Mouse (Mus musculus) macrophage (primary cell): ENCODE data around the gene Ccdc174. TPM values are rescaled to one million over a fixed set of nuclear protein-coding genes. Genes with fewer than 3 reads are reported as not detected.
"Not testable (repeated sequence)": the region's sequence is repeated elsewhere in the genome, so short reads cannot be mapped to it uniquely, and the experiment has no call there.

Source experiments
- H3K27ac ChIP-seq: fragments of 350-480 bp; formaldehyde crosslinking; 2 replicates; pipeline ENCODE4 v1.9.0; 2021
- H3K36me3 ChIP-seq: fragments of 350-480 bp; formaldehyde crosslinking; 2 replicates; pipeline ENCODE4 v1.9.0; 2021; ENCODE audit errors: inconsistent target
- H3K4me3 ChIP-seq: fragments of 350-480 bp; formaldehyde crosslinking; 2 replicates; pipeline ENCODE4 v1.9.0; 2021; ENCODE audit errors: inconsistent target
- H3K79me2 ChIP-seq: fragments of 350-480 bp; formaldehyde crosslinking; 2 replicates; pipeline ENCODE4 v1.9.0; 2021; ENCODE audit errors: inconsistent target
- WGBS: methylation state at CpG from one replicate; pipeline ENCODE4 v1.1.7; 2026; ENCODE audit warnings: inconsistent platforms; ENCODE audit not compliant: missing documents; 5-methylcytosine and 5-hydroxymethylcytosine counted together
- polyA plus RNA-seq: library from polyadenylated mRNA; stranded (reverse); fragments of 250-400 nt; gene quantifications from 3 replicates; pipeline ENCODE4 v1.2.4, GENCODE M21; 2018; ENCODE audit warnings: inconsistent platforms

Ccdc174 gene
- polyA plus RNA-seq, 1 experiment from 2014 or later: 61.7 TPM

DNA sequence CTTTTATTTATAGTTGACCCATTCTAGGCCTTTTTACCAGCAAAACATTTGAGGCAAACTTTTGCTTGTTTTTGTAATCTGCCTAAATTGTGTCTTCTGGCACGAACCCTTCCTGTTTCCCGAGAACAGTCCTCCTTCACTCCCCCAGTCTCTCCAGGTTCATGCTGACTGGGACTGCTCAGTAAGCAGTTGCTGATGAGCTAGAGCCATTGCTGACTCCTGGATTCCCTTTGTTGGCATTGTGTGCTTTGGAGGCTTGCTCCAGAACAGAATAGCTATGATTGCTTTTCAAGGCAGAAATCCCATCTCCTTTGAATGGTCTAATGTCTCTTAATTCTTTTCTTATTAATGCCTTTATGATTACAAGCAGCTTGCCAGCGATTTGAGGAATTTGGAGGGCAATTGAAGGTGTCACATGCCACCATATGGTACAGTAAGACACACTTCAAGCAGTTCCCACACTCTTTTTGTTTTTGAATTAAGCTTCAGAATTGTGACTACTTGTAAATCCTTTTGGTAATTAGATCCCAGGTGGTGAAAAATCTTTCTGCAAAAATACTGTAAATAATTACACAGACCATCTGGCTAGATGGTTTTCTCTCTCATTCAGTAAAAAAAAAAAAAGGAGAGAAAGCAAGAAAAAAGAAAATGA, 11.5 kb downstream of the Ccdc174 start:
- Histone ChIP-seq H3K27ac (no peak overlapping the region), H3K4me3 (no peak overlapping the region), H3K36me3 (peaks cover 80% of the 10 kb centered on the region), H3K79me2 (no peaks in the 10 kb centered on the region)
- WGBS: 85% methylated on average over 3 of the region's 3 CpGs

DNA sequence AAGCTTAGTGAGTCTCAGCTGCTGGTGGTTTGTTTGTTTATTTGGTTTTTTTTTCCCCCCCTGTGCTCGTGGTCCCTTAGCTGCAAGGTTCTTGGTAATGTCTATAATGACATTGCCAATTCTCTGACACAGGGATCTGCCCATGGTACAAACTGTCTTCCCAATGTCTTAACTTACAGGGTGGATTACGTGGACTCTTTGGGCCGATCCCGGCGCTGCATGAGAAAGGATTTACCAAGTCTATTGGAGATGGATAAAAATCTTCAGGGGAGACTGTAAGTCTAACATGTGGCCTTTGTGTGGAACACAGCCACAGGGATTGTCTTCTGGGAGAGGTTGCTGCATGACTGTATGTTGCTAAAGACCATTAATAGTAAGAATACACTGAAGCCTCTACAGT, 12.8 kb downstream of the Ccdc174 start:
- no peak overlapping the region for H3K27ac ChIP-seq
- no peak overlapping the region for H3K4me3 ChIP-seq
- H3K36me3 ChIP-seq: peaks cover 80% of the 10 kb centered on the region
- H3K79me2 ChIP-seq: no peaks in the 10 kb centered on the region
- WGBS: 91% methylated on average over 5 of the region's 5 CpGs

- Histone ChIP-seq H3K79me2 (no peaks in the 10 kb centered on the region), H3K4me3 (no peak overlapping the region), H3K27ac (no peak overlapping the region), H3K36me3 (peaks cover 80% of the 10 kb centered on the region)
- WGBS: 92% methylated on average over 2 of the region's 2 CpGs
These were observed 13.9 kb downstream of the Ccdc174 start for GRCm38 (mm10) chr6:91891776-91892175.

- Histone ChIP-seq H3K27ac (no peak overlapping the region), H3K36me3 (peaks cover 80% of the 10 kb centered on the region), H3K79me2 (no peaks in the 10 kb centered on the region), H3K4me3 (no peak overlapping the region)
- WGBS: 100% methylated on average over 3 of the region's 3 CpGs
These were observed 18.9 kb downstream of the Ccdc174 start for GRCm38 (mm10) chr6:91896783-91897182.

- H3K79me2 ChIP-seq: no peaks in the 10 kb centered on the region
- H3K27ac ChIP-seq: no peak overlapping the region
- H3K4me3 ChIP-seq: no peak overlapping the region
- 28% methylated on average over 4 of the region's 5 CpGs for WGBS
- H3K36me3 ChIP-seq: peaks cover 41% of the 10 kb centered on the region
These were observed 23.7 kb downstream of the Ccdc174 start for GRCm38 (mm10) chr6:91901505-91901904.

GRCm38 (mm10) chr6:91902509-91902908, 24.7 kb downstream of the Ccdc174 start, which contains the start of gene 4930590J08Rik:
TSS of gene 4930590J08Rik (plus strand) at chr6:91902809.
- not testable (repeated sequence) for H3K4me3 ChIP-seq, H3K79me2 ChIP-seq, H3K27ac ChIP-seq
- 100% methylated on average over 2 of the region's 2 CpGs for WGBS
- peaks cover 31% of the 10 kb centered on the region for H3K36me3 ChIP-seq

DNA sequence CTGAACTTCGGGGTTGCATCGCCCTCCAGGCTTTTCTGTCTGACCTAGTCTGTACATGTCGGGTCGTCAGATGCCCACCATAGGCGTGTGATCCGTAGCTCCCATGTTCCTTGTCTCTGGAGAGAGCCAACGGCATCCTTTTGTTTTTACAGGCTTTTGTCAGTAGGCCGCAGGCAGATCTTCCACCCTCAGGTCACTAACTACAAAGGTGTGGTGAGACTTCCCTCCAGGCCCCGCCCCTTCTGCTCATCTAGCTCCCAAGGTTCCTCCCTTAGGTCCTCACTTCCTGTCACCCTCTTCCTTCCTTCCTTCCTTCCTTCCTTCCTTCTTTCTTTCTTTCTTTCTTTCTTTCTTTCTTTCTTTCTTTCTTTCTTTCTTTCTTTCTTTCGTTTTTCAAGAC, 36.2 kb downstream of the Ccdc174 start:
- WGBS: 97% methylated on average over 9 of the region's 10 CpGs
- no peak overlapping the region for H3K27ac ChIP-seq
- no peaks in the 10 kb centered on the region for H3K79me2 ChIP-seq
- H3K36me3 ChIP-seq: no peaks in the 10 kb centered on the region
- no peak overlapping the region for H3K4me3 ChIP-seq

GRCm38 (mm10) chr6:91917286-91917685, 39.4 kb downstream of the Ccdc174 start:
- Histone ChIP-seq H3K27ac (no peak overlapping the region), H3K79me2 (no peaks in the 10 kb centered on the region), H3K36me3 (no peaks in the 10 kb centered on the region), H3K4me3 (no peak overlapping the region)
- 64% methylated on average over 4 of the region's 4 CpGs for WGBS

GRCm38 (mm10) chr6:91917716-91918115, 39.9 kb downstream of the Ccdc174 start:
- Histone ChIP-seq H3K4me3 (no peak overlapping the region), H3K36me3 (no peaks in the 10 kb centered on the region), H3K27ac (no peak overlapping the region), H3K79me2 (no peaks in the 10 kb centered on the region)
- 94% methylated on average over 11 of the region's 11 CpGs for WGBS

DNA sequence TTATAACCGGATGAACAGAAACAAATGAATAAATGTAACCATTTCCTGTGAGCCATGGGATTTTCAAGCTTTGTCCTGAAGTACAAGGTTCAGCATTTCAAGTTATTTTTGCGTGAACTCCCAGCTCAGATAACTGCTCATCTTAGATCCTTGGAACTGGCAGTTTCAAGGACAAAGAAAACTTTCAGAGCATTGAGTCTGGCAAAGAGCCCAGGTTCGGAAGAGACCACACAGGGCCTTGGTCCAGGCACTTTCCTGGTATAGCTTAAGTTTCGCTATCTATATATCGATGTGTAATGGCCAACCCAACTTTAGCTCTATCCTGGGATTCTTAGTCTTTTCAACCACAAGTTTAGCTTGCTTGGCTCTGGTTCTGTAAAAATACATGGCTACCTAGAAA, 53.4 kb downstream of the Ccdc174 start:
- H3K36me3 ChIP-seq: no peaks in the 10 kb centered on the region
- no peak overlapping the region for H3K27ac ChIP-seq
- 90% methylated on average over 5 of the region's 5 CpGs for WGBS
- no peak overlapping the region for H3K4me3 ChIP-seq
- no peaks in the 10 kb centered on the region for H3K79me2 ChIP-seq

DNA sequence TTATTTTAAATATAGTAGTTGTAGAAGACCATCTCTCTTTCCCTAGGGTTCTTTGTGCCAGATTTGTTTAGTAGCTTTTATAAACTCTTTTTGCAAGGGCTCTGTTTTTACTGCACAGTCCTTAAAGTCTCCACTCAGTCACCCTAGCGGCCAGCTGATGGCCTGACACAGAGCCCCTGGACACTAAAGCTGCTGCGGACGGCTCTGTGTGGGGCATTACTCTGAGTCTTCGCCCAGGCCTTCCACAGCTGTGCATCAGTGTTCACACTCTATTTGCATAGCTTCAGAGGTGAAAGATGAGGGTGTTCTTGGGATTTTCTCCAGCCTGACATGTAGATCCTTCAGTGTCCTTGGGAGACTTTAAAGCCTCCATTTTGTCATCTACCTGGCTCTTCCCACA, 60.6 kb downstream of the Ccdc174 start:
- WGBS: 92% methylated on average over 4 of the region's 4 CpGs
- Histone ChIP-seq H3K36me3 (no peaks in the 10 kb centered on the region), H3K79me2 (no peaks in the 10 kb centered on the region), H3K27ac (no peak overlapping the region), H3K4me3 (no peak overlapping the region)

GRCm38 (mm10) chr6:91948426-91948825, 70.6 kb downstream of the Ccdc174 start:
- H3K27ac ChIP-seq: no peak overlapping the region
- WGBS: 91% methylated on average over 2 of the region's 2 CpGs
- no peak overlapping the region for H3K4me3 ChIP-seq
- no peaks in the 10 kb centered on the region for H3K79me2 ChIP-seq
- H3K36me3 ChIP-seq: no peaks in the 10 kb centered on the region

Other genes starting within 250 kb of the Ccdc174 start
- gene Slc6a6, start 194.0 kb upstream of the Ccdc174 start, polyA plus RNA-seq: 290 to 451 TPM (median 423 TPM) in 3 replicates
- not detected in 3 replicates for gene Grip2, start 50.8 kb upstream of the Ccdc174 start, polyA plus RNA-seq
- 0.07 to 0.26 TPM (median 0.12 TPM) in 3 replicates for gene 4930590J08Rik, start 24.8 kb downstream of the Ccdc174 start, polyA plus RNA-seq
- not detected in 3 replicates for gene Fgd5, start 100.8 kb downstream of the Ccdc174 start, polyA plus RNA-seq
- 7.5 to 11.6 TPM (median 8.7 TPM) in 3 replicates for gene Nr2c2, start 213.3 kb downstream of the Ccdc174 start, polyA plus RNA-seq